Mouse (Mus musculus) heart, embryonic 10.5 days (tissue): ENCODE data around the gene Vmn2r17. TPM values are rescaled to one million over a fixed set of nuclear protein-coding genes. Genes with fewer than 3 reads are reported as not detected.

Source experiments
- DNase-seq: peaks from one replicate; pipeline ENCODE4 v3.0.0-alpha.2; 2017; ENCODE audit warnings: low spot score
- H3K27ac ChIP-seq: fragments of 300-500 bp; sonication (generic); 2 replicates; pipeline ENCODE4 v1.5.1; 2016; ENCODE audit warnings: mild to moderate bottlenecking
- H3K27me3 ChIP-seq: fragments of 300-500 bp; sonication (generic); 2 replicates; pipeline ENCODE4 v1.6.1; 2016; ENCODE audit warnings: mild to moderate bottlenecking; ENCODE audit not compliant: poor library complexity, insufficient read depth, severe bottlenecking
- H3K36me3 ChIP-seq: fragments of 300-500 bp; sonication (generic); 2 replicates; pipeline ENCODE4 v1.6.1; 2016; ENCODE audit warnings: mild to moderate bottlenecking, moderate library complexity
- H3K4me1 ChIP-seq: fragments of 300-500 bp; sonication (generic); 2 replicates; pipeline ENCODE4 v1.6.1; 2016; ENCODE audit warnings: mild to moderate bottlenecking
- H3K4me3 ChIP-seq: fragments of 300-500 bp; sonication (generic); 2 replicates; pipeline ENCODE4 v1.5.1; 2016; ENCODE audit warnings: mild to moderate bottlenecking, moderate library complexity
- H3K9me3 ChIP-seq: fragments of 300-500 bp; sonication (generic); 2 replicates; pipeline ENCODE4 v1.6.1; 2016; ENCODE audit warnings: mild to moderate bottlenecking, moderate library complexity
- WGBS: fragments of 180-500 bp; shearing (Covaris S2); methylation state at CpG from one replicate; pipeline ENCODE4 v1.1.7; 2016; 5-methylcytosine and 5-hydroxymethylcytosine counted together
- polyA plus RNA-seq: library from polyadenylated mRNA; unstranded; fragments of >200 nt; fragmentation: Nextera tagmentation; extraction: Ambion mirVana; gene quantifications from 2 replicates; pipeline ENCODE4 v1.2.1, GENCODE M21; 2016

The Vmn2r17 gene
- not detected in 2 replicates for polyA plus RNA-seq

- 61% methylated on average over 2 of the region's 2 CpGs for WGBS
- Histone ChIP-seq H3K27me3 (no peaks in the 10 kb centered on the region), H3K4me1 (no peaks in the 10 kb centered on the region), H3K36me3 (no peaks in the 10 kb centered on the region), H3K4me3 (no peak within 1 kb of the TSS), H3K27ac (no peak within 1 kb of the TSS), H3K9me3 (peaks cover 5% of the 10 kb centered on the region; the same call in 1 of the 2 replicates)
- no peak for DNase-seq
Measured at GRCm38 (mm10) chr5:109419388-109419787, at the start of gene Vmn2r17. Gene Vmn2r17, plus strand, starts transcription at chr5:109419688.

- 26% methylated on average over 17 of the region's 21 CpGs for WGBS
- H3K27ac ChIP-seq: peak overlapping the region; percentile 49; the same call in 1 of the 2 replicates
- DNase-seq: no peak
- no peaks in the 10 kb centered on the region for H3K4me1 ChIP-seq
- peak overlapping the region; percentile 59 for H3K4me3 ChIP-seq
- no peaks in the 10 kb centered on the region for H3K9me3 ChIP-seq
- H3K36me3 ChIP-seq: no peaks in the 10 kb centered on the region
- H3K27me3 ChIP-seq: no peaks in the 10 kb centered on the region
Measured at GRCm38 (mm10) chr5:109466576-109467506, 47.4 kb downstream of the Vmn2r17 start.

- Histone ChIP-seq H3K4me3 (no peak overlapping the region), H3K27ac (no peak overlapping the region), H3K27me3 (no peaks in the 10 kb centered on the region), H3K4me1 (no peaks in the 10 kb centered on the region), H3K9me3 (no peaks in the 10 kb centered on the region), H3K36me3 (no peaks in the 10 kb centered on the region)
- 5% methylated on average over 1 of the region's 1 CpGs for WGBS
- DNase-seq: no peak
Measured at GRCm38 (mm10) chr5:109506729-109507128, 87.2 kb downstream of the Vmn2r17 start.

Other genes starting within 250 kb of the Vmn2r17 start
- gene Vmn2r13, start 227.5 kb upstream of the Vmn2r17 start, polyA plus RNA-seq: not detected in 2 replicates
- gene Vmn2r14, start 195.0 kb upstream of the Vmn2r17 start, polyA plus RNA-seq: not detected in 2 replicates
- not detected in 2 replicates for gene Vmn2r15, start 122.0 kb upstream of the Vmn2r17 start, polyA plus RNA-seq
- gene Vmn2r16, start 89.5 kb upstream of the Vmn2r17 start, polyA plus RNA-seq: not detected in 2 replicates
- 7.5 and 9.3 TPM in 2 replicates for gene Crlf2, start 139.3 kb downstream of the Vmn2r17 start, polyA plus RNA-seq